Mouse (Mus musculus) thymus, postnatal 14 days (tissue): ENCODE results near the gene Slc25a15.

Experiments
- DNase-seq: peaks from one replicate; pipeline ENCODE4 v3.0.0; 2021

The Slc25a15 gene

DNA sequence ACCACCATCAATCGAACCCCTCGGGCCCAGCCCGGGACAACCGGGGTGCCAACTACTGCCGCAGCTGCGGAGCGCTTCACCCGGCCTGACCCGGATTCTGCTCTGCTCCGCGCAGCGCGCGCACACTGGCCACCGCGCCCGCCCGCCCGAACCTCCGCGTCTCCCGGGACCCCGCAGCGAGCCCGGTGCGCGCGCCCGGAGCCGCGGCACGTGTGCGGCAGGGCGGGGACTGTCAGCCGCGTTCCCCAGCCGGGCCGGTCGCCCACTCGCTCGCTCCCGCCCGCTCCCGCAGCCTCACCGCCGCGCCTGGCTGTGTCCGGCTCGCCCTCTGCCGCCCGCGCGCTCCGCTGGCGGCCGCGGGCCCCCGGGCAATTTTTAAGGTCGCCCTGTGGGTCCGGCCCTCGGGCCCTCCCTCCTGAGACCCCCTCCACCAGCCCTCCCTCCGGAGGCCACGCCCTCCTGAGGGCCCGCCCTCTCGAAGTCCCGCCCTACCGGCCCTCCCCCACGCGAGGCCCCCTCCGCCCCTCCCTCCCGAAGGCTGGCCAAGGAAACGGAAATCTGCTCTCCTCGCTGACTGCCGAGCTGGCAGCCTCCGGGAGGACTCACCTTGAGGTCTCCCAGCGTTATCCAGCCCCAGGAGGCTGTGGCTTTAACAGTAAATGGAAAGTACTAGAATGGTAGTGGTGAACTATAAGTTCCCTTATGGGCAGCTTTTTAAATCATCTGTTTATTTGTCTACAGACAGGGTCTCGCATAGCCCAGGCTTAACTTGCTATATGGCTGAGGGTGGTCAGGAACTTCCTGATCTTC is at the start of gene Slc25a15:
TSS of gene Slc25a15 (minus strand) at position 456 of the 810 bp plus-strand sequence.
- DNase-seq: peak; percentile 94

DNA sequence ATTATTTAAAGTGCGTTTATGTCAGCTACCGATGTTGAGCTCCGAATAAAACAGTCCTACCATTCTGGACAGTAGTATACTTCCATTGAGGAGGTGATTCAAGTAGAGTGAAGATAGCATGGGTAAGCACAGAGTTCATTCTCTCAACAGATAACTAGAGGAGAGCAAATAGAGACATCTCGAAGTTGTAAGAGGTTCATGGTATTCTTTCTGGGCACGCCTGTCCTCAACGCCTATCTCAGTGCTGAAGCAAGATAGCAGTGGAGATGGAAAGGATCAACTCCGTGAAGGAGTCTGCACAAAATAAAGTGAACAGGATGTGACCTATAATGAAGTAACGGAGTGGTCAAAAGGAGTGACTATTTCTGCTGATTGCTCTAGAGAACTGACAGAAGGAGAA is 13.6 kb upstream of the Slc25a15 start:
- DNase-seq: no peak

DNA sequence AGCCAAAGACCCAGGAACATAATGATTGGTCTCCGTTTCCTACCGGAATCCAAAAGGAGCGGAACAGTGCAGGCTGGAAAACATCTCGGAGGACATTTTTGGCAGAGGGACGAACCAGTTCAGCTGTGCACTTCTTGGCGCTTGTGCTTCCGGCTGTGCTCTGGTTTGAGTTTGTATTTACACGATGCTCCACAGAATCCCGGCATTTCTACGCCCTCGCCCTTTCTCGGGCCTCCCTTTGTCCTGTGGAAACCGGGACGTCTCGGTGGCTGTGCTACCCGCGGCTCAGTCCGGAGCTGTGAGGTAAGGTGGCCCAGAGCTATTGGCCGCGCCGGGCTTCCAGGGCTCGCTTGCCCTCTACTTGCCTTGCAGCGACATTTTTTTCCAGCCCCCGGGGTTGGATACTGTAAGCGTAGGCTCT is 12.9 kb upstream of the Slc25a15 start, which contains the start of gene Mrps31:
TSS of gene Mrps31 (plus strand) at position 80 of the 421 bp plus-strand sequence.
- DNase-seq: peak; percentile 81

- no peak for DNase-seq
These were observed 12.4 kb upstream of the Slc25a15 start for GRCm38 (mm10) chr8:22410688-22411281.

DNA sequence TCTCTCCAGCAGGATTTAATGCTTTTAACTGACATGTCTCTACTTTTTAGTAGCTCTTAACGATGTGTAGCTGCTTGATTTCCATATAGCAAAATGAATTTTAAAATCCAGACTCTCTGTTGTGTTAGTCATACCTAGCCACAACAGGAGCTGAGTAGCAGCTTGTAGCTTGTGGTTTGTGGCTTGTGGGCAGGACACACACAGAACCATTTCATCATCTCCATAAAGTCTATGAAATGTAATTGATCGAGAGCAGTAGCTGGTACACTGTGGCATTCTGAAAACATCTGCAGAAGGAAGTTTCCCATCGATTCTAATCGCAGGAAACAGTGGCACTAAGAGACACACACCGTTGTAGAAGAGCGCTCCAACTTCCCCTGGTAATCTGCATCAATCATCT is 7.3 kb upstream of the Slc25a15 start:
- DNase-seq: no peak

GRCm38 (mm10) chr8:22403235-22403634 is 4.8 kb upstream of the Slc25a15 start:
- no peak for DNase-seq

DNA sequence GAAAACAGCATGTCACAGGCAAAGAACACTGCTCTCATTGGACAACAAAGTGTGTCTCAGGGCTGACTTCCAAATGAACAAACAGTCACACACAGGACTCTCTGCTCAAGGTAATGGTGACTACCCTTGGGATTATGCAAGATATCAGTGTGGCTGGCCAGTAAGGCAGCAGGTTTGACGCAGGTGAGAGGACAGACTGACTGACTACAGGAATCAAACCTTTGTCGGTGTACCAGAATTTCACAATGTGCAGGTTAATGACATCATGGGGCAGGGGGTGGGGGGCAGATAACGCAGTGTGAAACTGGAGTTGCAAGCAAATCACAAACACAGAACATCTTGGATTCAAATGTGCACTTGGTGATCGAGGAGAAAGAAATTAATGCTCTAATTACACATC is 2.2 kb upstream of the Slc25a15 start:
- no peak for DNase-seq

GRCm38 (mm10) chr8:22399285-22399880 is 986 bp upstream of the Slc25a15 start:
- DNase-seq: no peak

- no peak for DNase-seq
These were observed 621 bp downstream of the Slc25a15 start for GRCm38 (mm10) chr8:22397811-22398141.

DNA sequence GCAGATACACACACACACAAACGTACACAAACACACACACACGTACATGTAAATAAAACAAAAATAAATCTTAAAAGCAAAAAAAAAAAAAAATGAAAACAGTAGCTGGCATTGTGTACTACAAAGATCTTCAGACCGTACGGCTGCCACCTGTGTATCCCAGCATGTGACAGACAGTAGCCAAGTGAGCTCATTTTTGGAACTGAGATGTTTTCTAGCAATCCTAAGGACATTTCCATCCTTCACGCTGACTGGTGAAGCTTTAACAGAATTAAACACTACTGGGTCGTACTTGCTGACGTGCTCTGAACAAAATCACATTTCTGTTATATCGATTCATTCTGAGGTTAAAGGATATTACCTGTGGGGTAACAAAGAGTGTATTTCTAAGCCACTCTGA is 3.1 kb downstream of the Slc25a15 start:
- DNase-seq: no peak

DNA sequence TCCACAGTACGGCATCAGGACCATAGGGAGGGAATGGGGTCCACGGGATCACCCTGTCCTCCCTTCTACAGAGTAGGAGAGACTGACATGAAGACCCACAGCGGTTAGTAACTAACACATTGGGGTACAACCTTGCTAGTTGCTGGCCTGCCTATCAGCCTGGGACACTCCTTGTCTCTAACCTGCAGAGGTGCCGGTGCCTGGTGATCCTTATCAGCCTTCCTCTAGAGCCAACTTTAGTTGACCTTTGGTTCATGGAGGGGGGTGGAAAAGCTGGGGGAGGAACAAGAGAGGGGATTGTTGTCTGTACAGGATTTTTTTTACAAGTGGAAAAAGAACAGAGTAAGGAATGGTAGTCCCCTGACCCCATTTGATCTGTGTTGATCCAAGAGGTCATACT is 3.9 kb downstream of the Slc25a15 start:
- no peak for DNase-seq

DNA sequence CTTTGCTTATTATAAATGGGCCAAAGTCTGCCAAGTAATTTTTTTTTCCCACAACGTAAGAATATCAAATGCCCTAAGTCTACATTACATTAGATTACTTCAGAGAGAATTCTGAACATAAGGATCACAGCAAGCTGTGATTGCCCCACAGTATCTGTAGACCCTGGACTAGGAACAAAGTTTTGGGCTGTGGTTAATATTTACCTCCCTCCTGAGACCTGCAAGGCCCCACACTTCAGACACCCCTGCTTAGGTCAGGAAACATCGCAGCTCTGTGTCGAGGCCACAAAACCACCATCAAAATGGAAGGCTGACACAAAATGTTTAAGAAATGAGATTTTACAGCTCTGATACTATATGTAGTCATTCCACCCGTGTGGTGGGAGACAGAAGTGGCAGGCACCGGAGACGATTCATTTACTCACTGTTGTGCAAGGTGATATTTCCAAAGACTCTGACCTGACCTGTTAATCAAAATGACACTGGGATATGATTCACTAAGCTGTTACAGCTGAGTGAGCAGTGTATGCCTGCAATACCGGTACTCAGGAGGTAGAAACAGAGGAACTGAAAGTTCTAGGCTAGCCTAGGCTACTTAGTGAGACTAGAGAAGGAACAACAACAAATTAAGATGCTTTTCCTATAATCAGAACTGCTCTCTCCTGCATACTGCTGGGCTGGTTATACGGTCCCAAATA is 7.5 kb downstream of the Slc25a15 start:
- no peak for DNase-seq

DNA sequence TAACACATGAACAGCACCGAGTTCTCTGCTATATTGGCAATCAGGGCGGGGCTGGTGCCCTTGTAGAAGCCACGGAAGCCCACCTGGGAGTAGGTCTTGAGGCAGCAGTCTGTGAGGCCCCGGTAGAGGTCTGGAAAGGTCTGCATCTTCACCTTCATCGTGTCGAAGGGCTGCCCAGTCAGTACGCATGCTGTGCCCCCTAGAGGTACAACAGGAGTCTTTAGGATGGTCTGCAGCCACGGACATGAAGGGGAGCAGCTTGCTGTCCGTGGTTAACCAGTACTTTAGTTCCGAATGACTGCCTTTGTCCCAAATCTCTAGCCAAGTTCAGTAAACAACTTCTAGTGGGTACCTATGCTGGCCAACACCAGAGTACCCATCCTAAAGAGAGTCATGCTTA is 8.5 kb downstream of the Slc25a15 start:
- DNase-seq: no peak

GRCm38 (mm10) chr8:22385158-22385557 is 13.2 kb downstream of the Slc25a15 start:
- DNase-seq: no peak

DNA sequence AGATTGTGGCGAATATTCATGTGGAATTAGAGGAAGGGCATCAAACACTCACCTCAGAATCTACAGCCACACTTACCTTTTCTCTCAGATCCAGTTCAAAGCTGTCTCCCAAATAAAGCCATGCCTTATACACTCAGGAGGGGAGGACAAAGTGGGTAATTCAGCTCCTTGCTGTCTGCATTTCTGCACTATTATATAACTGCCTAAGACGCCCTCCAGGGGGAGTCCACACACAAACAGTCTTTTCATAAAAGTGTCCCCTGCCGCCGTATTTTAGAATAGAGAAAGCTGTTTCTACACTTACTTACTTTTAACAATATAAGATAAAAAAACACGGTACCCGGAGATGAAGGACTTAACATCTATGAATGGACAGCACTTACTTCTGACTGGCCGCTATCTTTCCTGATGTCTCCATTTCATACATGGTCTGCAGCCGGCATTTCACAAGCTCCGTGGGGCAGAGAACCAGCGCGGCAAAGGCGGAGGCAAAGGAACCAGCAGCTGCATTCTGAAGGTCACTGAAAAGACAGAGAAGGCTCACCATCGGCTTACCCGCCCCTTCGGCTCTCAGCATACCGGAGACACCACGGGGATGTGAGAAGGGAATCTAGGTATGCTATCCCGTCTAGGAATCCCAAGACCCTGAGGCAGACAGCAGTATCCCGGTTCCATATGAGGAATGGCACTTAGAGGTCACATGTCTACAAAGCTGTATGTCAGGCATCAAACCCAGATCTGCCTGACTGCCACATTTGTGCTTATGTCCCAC is 15.4 kb downstream of the Slc25a15 start:
- DNase-seq: peak; percentile 15

- no peak for DNase-seq
These were observed 17.5 kb downstream of the Slc25a15 start for GRCm38 (mm10) chr8:22380934-22381333.

DNA sequence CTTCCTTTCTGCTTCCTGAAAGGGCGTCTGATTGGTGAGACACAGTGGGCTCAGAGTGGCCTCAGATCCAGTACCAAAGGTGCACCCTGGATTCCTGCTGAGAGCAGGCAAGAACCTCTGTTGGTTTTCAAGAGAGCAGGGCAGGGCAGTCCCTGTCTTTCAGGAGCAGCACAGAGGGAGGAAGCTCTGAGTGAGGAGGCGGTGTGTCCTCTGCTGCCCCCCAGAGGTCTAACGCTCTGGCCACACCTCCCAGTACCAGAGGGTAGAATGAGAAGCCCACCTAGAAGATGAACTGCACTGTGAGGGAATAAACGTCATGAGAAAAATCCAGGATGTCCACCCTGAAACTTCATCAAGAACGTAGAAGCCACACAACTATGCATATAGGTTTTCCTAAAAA is 21.5 kb downstream of the Slc25a15 start:
- DNase-seq: peak; percentile 71

DNA sequence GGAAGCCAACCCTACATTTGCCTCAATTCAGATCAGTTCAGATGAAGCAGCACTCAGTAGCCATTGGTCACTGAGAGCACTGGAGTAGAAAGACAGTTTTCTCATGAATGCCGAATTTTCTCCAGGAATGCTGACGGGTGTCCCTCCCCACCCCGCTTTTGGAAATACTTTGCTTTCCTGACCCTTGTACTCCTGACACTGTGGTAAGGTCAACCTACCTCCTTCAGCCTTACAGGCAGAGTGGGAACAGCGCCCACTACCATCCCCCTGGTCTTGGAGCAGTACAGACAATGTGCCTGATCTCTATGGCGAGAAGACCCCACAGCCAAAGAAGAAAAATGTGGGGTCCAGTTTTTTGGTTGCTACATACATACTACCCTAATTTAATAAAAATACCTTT is 22.1 kb downstream of the Slc25a15 start:
- no peak for DNase-seq

DNA sequence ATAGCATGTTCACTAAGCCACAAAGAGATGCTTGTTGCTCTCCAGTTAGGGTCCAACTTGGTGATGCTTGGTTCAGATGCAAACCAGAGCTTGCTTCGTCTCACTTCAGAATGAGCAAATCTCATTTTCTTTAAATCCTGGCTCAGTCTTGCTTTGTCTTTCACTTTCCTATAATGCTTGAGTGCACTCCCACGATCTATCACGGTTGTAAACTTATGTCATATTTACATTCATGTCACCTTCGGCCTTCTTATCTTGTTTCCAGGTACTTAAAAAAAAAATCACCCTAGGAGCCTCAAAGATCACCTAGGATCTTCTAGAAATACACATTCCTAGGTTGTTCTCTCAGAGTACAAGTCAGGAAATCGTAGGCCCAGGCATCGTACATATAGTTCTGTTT is 38.5 kb downstream of the Slc25a15 start:
- DNase-seq: no peak

GRCm38 (mm10) chr8:22359359-22359758 is 39.0 kb downstream of the Slc25a15 start:
- DNase-seq: no peak

DNA sequence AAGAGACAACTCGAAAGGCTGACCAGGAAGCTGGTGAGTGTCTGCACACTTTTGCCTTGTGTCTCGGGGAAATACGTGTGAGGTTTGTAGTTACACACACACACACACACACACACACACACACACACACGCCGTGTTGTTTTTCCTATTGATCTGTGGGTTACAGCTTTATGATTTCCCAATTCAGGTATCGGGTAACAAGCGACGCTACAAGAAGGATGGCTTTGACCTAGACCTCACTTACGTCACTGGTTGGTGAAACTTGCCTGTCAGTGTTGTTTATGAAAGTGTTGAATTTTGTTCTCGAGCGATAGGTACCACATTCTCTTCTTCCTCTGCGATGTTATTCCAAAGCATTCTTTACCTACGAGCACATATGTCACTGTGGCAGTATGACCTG is 63.0 kb downstream of the Slc25a15 start:
- no peak for DNase-seq
